In the genomic region with DNA sequence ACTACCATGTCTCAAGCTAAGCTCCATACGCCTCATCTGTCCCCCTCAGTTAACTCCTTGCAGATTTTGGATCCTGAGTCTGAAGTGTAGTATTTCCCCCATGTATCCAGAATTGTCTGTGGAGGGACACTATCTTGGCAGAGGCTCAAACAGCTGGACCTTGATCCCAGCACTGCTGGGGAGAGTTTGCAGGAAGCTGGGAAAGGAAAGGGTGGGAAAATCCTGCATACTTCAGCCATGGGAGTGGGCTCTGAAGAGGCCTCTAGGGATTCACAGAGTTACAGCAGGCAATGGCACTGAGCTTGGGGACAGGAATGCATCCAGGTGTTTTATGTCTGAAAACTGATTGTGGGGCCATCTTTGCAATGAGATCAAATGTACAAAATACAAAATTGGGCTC, we compare ENCODE assay signal across 17 mouse cellular contexts.
DNase-seq lines count a peak whose midpoint lies in the region; ATAC-seq lines count a peak whose summit lies in the region.
"Had no signal": no experiment of that assay in that cellular context is flagged by ENCODE, and none has a peak within 500 bp of the region (broad histone marks: within the 10 kb centered on the region; RNA-seq: fewer than 3 reads in every experiment).

No protein-coding gene starts in this region.

- H3K4me3 ChIP-seq in lung, embryonic 15.5 days = no peak overlapping the region
- no peak overlapping the region for H3K4me3 ChIP-seq in intestine, embryonic 15.5 days (replicated peaks)
- H3K4me3 ChIP-seq: embryonic facial prominence, embryonic 15.5 days; limb, embryonic 15.5 days; neural tube, embryonic 12.5 days had no signal

- H3K27ac ChIP-seq in lung, embryonic 15.5 days = peak overlapping the region; percentile 80
- H3K27ac ChIP-seq in intestine, embryonic 15.5 days = peak overlapping the region; percentile 67
- H3K27ac ChIP-seq: embryonic facial prominence, embryonic 15.5 days; limb, embryonic 15.5 days; macrophage; neural tube, embryonic 12.5 days had no signal

- WGBS in lung, embryonic 15.5 days = 52% methylated on average over 1 of the region's 1 CpGs
- WGBS in intestine, embryonic 15.5 days = 29% methylated on average over 1 of the region's 1 CpGs

- no peak overlapping the region for H3K9ac ChIP-seq in lung, embryonic 15.5 days
- H3K9ac ChIP-seq in intestine, embryonic 15.5 days = no peak overlapping the region
- H3K9ac ChIP-seq: embryonic facial prominence, embryonic 15.5 days; limb, embryonic 15.5 days; neural tube, embryonic 12.5 days had no signal

- H3K36me3 ChIP-seq in lung, embryonic 15.5 days = no peaks in the 10 kb centered on the region
- no peaks in the 10 kb centered on the region for H3K36me3 ChIP-seq in intestine, embryonic 15.5 days
- H3K36me3 ChIP-seq: embryonic facial prominence, embryonic 15.5 days; limb, embryonic 15.5 days; neural tube, embryonic 12.5 days had no signal

- H3K27me3 ChIP-seq in lung, embryonic 15.5 days = no peaks in the 10 kb centered on the region
- H3K27me3 ChIP-seq in intestine, embryonic 15.5 days (replicated peaks) = no peaks in the 10 kb centered on the region
- H3K27me3 ChIP-seq: embryonic facial prominence, embryonic 15.5 days; limb, embryonic 15.5 days; neural tube, embryonic 12.5 days had no signal

- peak; percentile 82; the same call in 1 of the 2 replicates for ATAC-seq in lung, embryonic 15.5 days (ENCODE audit: borderline replicate concordance, extremely low read depth, low FRiP score, low TSS enrichment)
- peak; percentile 61 for ATAC-seq in intestine, embryonic 15.5 days
- ATAC-seq: forebrain, embryonic 14.5 days had no signal

- H3K4me1 ChIP-seq in lung, embryonic 15.5 days = peaks cover 13% of the 10 kb centered on the region
- H3K4me1 ChIP-seq in intestine, embryonic 15.5 days (replicated peaks) = no peaks in the 10 kb centered on the region
- H3K4me1 ChIP-seq: neural tube, embryonic 12.5 days had no signal

- no peak overlapping the region for H3K4me2 ChIP-seq in lung, embryonic 15.5 days
- no peak overlapping the region for H3K4me2 ChIP-seq in intestine, embryonic 15.5 days (replicated peaks)
- H3K4me2 ChIP-seq: embryonic facial prominence, embryonic 15.5 days; limb, embryonic 15.5 days had no signal

- no peaks in the 10 kb centered on the region for H3K9me3 ChIP-seq in lung, embryonic 15.5 days
- 0 out of 2 replicates have a peak, but pooled peaks cover 3% of the 10 kb centered on the region for H3K9me3 ChIP-seq in intestine, embryonic 15.5 days
- H3K9me3 ChIP-seq: limb, embryonic 15.5 days had no signal

- intact Hi-C loops in heart, postnatal 10 days (cut with DNase I) = no loop called here
- intact Hi-C loops in heart, postnatal 25 days (cut with DNase I) = no loop called here

- DNase-seq in heart, postnatal 10 days = peak; percentile 13 to 16
- no peak for DNase-seq in heart, postnatal 25 days (ENCODE audit: low spot score)
- no peak for DNase-seq in lung, postnatal 36 days
- peak; percentile 8 to 38 for DNase-seq in lung, postnatal 4 days
- no peak for DNase-seq in layer of hippocampus, postnatal 14 days (ENCODE audit: low spot score in 2 of 2)
- no peak for DNase-seq in cerebellum, adult 18-20 months
- DNase-seq: adrenal gland, postnatal 10 days; cerebellum, postnatal 14 days; heart, adult 18-20 months; right cerebral cortex, postnatal 4 days had no signal

Comparison
In these comparisons a context has a peak if more than half of its experiments do, and no peak if none do; other contexts are left out.
1. DNase-seq: peak in heart, postnatal 10 days (2 of 2) and lung, postnatal 4 days (2 of 2); none in heart, postnatal 25 days (single experiment), lung, postnatal 36 days (single experiment), layer of hippocampus, postnatal 14 days (0 of 2) and cerebellum, adult 18-20 months (0 of 2).